Mouse (Mus musculus) neural tube, embryonic 11.5 days (tissue): ENCODE measurements at regions not wholly inside any gene's neighbourhood (a gene's known extent, or its start where the extent isn't known, plus 50 kb on each side); places are given as distances from the start of the nearest gene placed in this dataset.
"Not testable (repeated sequence)": the region's sequence is repeated elsewhere in the genome, so short reads cannot be mapped to it uniquely, and the experiment has no call there.

Experiments used
- ATAC-seq: fragments of 200-750 bp; cut with Nextera tagmentation; 2 replicates; pipeline ENCODE4 v1.8.0; 2017; ENCODE audit warnings: moderate number of reproducible peaks, mild to moderate bottlenecking, moderate TSS enrichment, moderate library complexity; ENCODE audit not compliant: insufficient read depth, low FRiP score, low TSS enrichment
- DNase-seq: peaks from one replicate; pipeline ENCODE4 v3.0.0-alpha.2; 2015; ENCODE audit warnings: low spot score
- H3K27ac ChIP-seq: fragments of 300-500 bp; sonication (generic); 2 replicates; pipeline ENCODE4 v1.5.1; 2014; ENCODE audit warnings: low read depth, mild to moderate bottlenecking, low read length
- H3K27me3 ChIP-seq: fragments of 300-500 bp; sonication (generic); 2 replicates; pipeline ENCODE4 v1.6.1; 2014; ENCODE audit warnings: mild to moderate bottlenecking, low read length, mixed read lengths; ENCODE audit not compliant: control insufficient read depth, insufficient read depth
- H3K36me3 ChIP-seq: fragments of 300-500 bp; sonication (generic); 2 replicates; pipeline ENCODE4 v1.6.1; 2014; ENCODE audit warnings: mild to moderate bottlenecking, low read length, moderate library complexity, mixed read lengths; ENCODE audit not compliant: control insufficient read depth, insufficient read depth
- H3K4me1 ChIP-seq: fragments of 300-500 bp; sonication (generic); 2 replicates; pipeline ENCODE4 v1.6.1; 2014; ENCODE audit warnings: low read length, mixed read lengths; ENCODE audit not compliant: control insufficient read depth, insufficient read depth
- H3K4me2 ChIP-seq: fragments of 300-500 bp; sonication (generic); 2 replicates; pipeline ENCODE4 v1.6.1; 2014; ENCODE audit warnings: low read depth, mild to moderate bottlenecking, moderate library complexity
- H3K4me3 ChIP-seq: fragments of 300-500 bp; sonication (generic); 2 replicates; pipeline ENCODE4 v1.5.1; 2014; ENCODE audit warnings: low read depth, low read length
- H3K9ac ChIP-seq: fragments of 300-500 bp; sonication (generic); 2 replicates; pipeline ENCODE4 v1.6.1; 2014; ENCODE audit warnings: mild to moderate bottlenecking, low read length
- H3K9me3 ChIP-seq: fragments of 300-500 bp; sonication (generic); 2 replicates; pipeline ENCODE4 v1.6.1; 2016; ENCODE audit warnings: low read length; ENCODE audit not compliant: control insufficient read depth
- WGBS: fragments of 180-500 bp; shearing (Covaris S2); extraction: QIAGEN DNeasy Blood & Tissue Kit; methylation state at CpG from one replicate; pipeline ENCODE4 v1.1.7; 2014; 5-methylcytosine and 5-hydroxymethylcytosine counted together

DNA sequence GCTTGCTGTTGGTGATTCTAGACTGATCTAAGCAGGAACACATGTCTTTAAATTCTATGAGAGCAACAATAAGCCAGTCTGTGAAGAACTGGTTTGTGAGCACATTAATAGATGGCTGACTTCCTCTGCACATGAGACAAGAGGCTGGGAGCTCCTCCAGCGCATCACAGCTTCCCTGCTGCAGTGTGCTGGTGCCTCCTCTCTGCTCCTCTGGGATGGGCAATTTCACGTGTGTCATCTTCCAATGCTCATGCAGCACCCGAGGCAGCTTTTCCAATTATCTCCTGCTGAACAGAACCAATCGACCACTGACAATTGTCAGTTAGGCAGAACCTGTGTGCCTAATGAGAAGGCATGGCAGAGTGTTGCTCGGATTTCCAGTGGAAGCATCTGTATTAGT lies 86.5 kb upstream of the Smlr1 start:
- ATAC-seq (no peak), DNase-seq (no peak)
- Histone ChIP-seq H3K4me2 (no peak overlapping the region), H3K4me1 (no peaks in the 10 kb centered on the region), H3K27ac (no peak overlapping the region), H3K9me3 (no peaks in the 10 kb centered on the region), H3K27me3 (no peaks in the 10 kb centered on the region), H3K4me3 (no peak overlapping the region), H3K9ac (no peak overlapping the region), H3K36me3 (no peaks in the 10 kb centered on the region)
- WGBS: 83% methylated on average over 5 of the region's 5 CpGs

DNA sequence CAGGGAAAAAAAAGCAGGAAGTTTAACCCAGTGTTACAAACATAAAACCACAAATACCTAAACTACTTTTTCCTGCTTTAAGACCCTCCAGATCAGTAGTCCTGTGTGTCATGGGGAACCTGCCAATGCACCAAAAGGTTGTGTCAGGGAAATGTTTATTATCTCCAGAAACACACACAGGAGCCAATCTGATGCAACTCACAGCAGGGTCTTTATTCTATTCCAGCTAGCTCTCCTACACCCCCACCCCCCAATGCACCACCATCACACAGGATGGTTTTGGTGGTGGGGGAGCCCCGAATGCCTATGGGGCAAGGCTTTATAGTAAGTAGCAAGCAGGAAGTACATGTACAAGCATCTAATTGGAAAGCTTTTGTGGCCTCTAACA lies 85.7 kb upstream of the Smlr1 start:
- not testable (repeated sequence) for H3K9me3 ChIP-seq, H3K4me1 ChIP-seq, H3K9ac ChIP-seq, ATAC-seq, H3K27ac ChIP-seq, H3K36me3 ChIP-seq, H3K4me3 ChIP-seq, H3K27me3 ChIP-seq, DNase-seq, H3K4me2 ChIP-seq
- 42% methylated on average over 1 of the region's 1 CpGs for WGBS

DNA sequence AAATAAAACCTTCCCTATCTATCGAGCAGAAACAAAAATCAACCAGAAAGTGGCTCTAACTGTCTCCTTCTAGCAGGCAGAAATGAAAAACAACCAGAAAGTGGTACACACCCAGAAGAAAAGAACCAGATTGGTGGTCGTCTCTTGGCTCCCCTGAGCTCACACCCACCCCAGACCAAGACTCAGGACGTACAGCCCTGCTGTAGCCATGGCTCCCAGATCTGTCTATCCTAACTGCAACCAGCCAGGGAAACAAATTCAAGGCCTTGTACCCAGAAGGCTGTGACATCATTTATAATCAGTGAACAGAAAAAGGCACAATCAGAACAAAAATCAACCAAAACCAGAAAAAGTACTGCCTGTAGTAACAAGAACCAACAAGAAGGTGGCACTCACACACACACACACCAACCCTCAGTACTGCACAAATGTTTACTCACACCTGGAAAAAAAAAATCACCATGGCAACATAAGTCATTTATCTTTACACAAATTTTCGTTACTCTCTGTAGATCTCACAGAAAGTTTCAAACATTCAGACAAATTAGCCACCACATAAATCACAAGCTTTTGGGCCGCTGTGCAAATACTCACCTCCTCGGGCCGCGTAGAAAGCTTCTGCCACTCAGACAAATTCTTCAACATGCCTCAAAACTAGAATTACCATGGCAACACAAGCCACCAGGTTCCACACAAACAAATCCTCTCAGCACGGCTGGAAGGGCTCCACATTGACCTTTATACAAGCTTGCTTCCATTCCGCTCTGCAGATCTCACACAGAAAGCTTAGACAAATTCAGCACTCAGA lies 85.1 kb upstream of the Smlr1 start:
- no peak overlapping the region for H3K4me2 ChIP-seq
- peak; percentile 41; the same call in 1 of the 2 replicates for ATAC-seq
- H3K27ac ChIP-seq: no peak overlapping the region

DNA sequence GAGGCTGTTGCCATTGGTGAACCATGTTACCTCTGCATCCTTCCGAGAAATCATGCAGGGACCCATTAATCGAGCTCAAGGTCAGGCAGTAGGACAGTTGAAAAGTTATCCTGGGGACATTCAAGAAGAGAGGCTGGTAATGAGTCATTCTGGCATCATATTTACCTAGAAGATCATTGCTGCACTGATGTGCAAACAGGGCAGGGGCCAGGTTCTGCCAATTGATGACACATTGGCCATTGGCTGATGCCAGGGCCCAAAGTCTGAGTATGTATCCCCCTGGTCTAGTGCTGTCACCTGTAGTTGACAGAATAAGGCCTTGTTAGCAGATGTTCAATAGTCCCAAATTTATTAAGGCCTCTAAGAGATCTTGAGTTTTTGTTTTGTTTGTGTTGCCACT lies 83.6 kb upstream of the Smlr1 start:
- H3K4me2 ChIP-seq: no peak overlapping the region
- H3K27ac ChIP-seq: no peak overlapping the region
- H3K4me3 ChIP-seq: no peak overlapping the region
- no peaks in the 10 kb centered on the region for H3K4me1 ChIP-seq
- H3K27me3 ChIP-seq: no peaks in the 10 kb centered on the region
- H3K36me3 ChIP-seq: no peaks in the 10 kb centered on the region; the same call in 1 of the 2 replicates
- no peak overlapping the region for H3K9ac ChIP-seq
- ATAC-seq (no peak), DNase-seq (no peak)
- H3K9me3 ChIP-seq: no peaks in the 10 kb centered on the region
- 85% methylated on average over 2 of the region's 2 CpGs for WGBS

More for the DNA sequence above, 85.1 kb upstream of the Smlr1 start:
- Histone ChIP-seq H3K9ac (no peak overlapping the region), H3K9me3 (no peaks in the 10 kb centered on the region), H3K4me3 (no peak overlapping the region), H3K27me3 (no peaks in the 10 kb centered on the region), H3K4me1 (no peaks in the 10 kb centered on the region), H3K36me3 (no peaks in the 10 kb centered on the region)
- peak; percentile 30 for DNase-seq
- 42% methylated on average over 10 of the region's 10 CpGs for WGBS

DNA sequence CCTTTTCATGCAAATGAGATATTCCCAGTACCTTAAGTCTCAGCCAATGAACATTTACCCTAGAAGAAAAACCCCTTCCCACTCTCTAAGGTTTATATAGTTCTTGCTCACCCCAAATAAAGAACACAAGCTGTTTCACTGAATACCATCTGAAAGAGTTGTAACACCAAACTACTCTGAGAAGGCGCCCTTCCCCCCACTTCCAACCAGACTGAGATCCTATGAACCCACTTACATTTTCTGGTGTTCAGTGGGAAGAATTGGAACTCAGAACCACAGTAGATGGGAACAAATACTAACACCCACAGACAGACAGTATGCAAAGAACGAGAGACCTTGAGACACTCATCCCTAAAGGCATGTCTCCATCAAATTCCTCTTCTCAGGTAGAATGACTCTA lies 65.4 kb upstream of the Smlr1 start:
- DNase-seq (no peak), ATAC-seq (no peak)
- 90% methylated on average over 2 of the region's 2 CpGs for WGBS
- Histone ChIP-seq H3K9me3 (no peaks in the 10 kb centered on the region), H3K4me1 (no peaks in the 10 kb centered on the region), H3K9ac (no peak overlapping the region), H3K27me3 (no peaks in the 10 kb centered on the region), H3K36me3 (no peaks in the 10 kb centered on the region), H3K4me3 (no peak overlapping the region), H3K4me2 (no peak overlapping the region), H3K27ac (no peak overlapping the region)

DNA sequence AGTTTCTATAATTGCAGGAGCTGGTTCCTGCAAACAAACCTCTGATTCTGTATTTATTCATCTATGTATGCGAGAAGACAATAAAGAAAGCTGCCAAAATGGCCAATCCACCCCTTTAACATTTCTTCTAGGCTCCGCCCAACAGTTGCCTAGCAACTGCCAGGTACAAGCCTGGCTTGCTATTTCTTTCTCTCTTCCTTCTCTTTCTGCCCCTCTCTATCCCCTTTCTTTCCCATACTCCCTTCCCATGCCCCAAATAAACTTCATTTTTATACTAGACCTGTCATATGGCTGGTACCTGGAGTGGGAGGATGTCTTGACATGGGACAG lies 53.2 kb upstream of the Smlr1 start:
- 93% methylated on average over 2 of the region's 2 CpGs for WGBS
- H3K4me2 ChIP-seq: no peak overlapping the region
- DNase-seq (no peak), ATAC-seq (no peak)
- H3K4me1 ChIP-seq: no peaks in the 10 kb centered on the region
- H3K4me3 ChIP-seq: no peak overlapping the region
- H3K27me3 ChIP-seq: no peaks in the 10 kb centered on the region
- H3K9ac ChIP-seq: no peak overlapping the region
- no peaks in the 10 kb centered on the region for H3K36me3 ChIP-seq
- H3K27ac ChIP-seq: no peak overlapping the region
- H3K9me3 ChIP-seq: no peaks in the 10 kb centered on the region

DNA sequence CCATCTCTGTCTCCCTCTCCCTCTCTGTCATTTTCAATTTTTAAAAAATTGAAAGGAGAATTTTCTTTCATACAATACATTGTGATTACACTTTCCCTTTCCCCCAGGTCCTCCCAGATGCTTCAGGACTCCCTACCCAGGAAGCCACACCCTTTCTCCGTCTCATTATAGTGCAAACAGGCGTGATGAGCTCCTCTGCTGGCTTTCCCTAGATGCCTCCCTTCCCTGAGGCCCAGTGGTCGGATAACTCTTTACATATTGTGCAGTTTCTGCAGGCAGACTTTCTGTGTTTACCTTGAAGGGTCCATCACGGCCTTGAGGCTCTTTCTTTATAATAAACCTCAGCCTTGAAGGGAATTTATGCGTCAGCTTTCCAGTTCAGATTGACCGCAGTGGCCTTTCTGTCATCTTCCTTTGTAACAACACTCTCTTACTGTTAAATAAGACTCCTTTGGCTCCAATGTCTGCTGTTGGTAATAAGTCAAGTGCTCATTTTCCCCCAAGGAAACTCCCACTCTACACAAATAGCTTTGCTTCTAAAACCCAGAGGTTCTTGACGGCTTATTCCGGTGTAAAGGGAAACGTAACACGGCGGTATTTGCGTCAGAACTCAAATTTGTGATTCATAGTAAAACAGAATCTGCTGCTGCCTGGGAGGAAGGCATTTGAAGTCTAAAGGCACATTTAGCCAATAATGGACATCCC lies 52.7 kb upstream of the Smlr1 start:
- Histone ChIP-seq H3K27ac (no peak overlapping the region), H3K4me3 (no peak overlapping the region), H3K4me2 (no peak overlapping the region), H3K4me1 (no peaks in the 10 kb centered on the region), H3K36me3 (no peaks in the 10 kb centered on the region), H3K9ac (no peak overlapping the region), H3K9me3 (no peaks in the 10 kb centered on the region), H3K27me3 (no peaks in the 10 kb centered on the region)
- WGBS: 83% methylated on average over 12 of the region's 12 CpGs
- DNase-seq (no peak), ATAC-seq (no peak)
